Mouse (Mus musculus) bone marrow macrophage, adult 2 months (primary cell): ENCODE measurements around the gene Mlxip.

ENCODE experiments used
- CTCF ChIP-seq: IDR thresholded peaks from 2 replicates; pipeline ENCODE4 v1.5.1; 2012; ENCODE audit warnings: low read depth, mild to moderate bottlenecking, low read length, moderate library complexity
- POLR2A ChIP-seq: IDR thresholded peaks from 2 replicates; pipeline ENCODE4 v1.6.1; 2012; ENCODE audit warnings: mild to moderate bottlenecking, low read depth, low read length, borderline replicate concordance

DNA sequence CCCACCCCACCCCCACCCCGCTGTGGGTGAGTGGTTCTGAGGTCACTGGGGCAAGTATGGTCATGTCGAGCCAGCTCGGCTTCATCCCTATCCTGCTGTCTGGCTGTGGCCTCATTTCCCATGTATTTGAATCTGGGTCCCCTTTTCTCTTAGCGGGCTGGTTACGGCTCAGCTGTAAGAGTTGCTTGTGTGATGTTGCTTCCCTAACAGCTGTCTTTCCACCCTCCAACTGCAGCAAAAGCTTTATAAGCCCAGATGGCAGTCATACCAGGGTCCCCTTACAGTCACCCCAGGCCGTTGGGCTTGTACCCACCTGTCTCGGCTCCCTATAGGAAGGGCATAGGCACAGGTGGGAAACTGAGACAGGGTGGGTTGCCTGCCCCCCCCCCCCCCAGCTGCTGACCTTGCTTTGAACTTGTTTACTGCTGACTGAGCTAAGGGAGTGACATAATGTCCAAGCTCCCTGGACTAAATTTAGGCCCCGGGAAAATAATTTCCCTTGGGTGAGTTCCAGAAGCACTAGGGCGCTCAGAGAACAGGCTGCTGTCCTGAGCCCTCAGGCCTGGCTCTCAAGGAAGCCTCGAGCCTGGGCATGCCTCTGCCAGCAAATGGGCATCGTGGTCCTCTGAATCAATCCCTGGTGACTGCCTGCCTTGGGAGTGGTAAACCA lies 30.2 kb upstream of the Mlxip start:
- TF ChIP-seq POLR2A, result no peak
- no peak for TF ChIP-seq CTCF
